Mouse (Mus musculus) olfactory bulb, adult 2 months (tissue): Measurements from ENCODE around the gene Fam126a. TPM values are rescaled to one million over a fixed set of nuclear protein-coding genes. Genes with fewer than 3 reads are reported as not detected.

ENCODE experiments used
- H3K27ac ChIP-seq: fragments of 200-500 bp; 2 replicates; pipeline ENCODE4 v1.5.1; 2012; ENCODE audit warnings: low read depth, low read length; ENCODE audit not compliant: insufficient read depth
- H3K4me1 ChIP-seq: fragments of 200-500 bp; 2 replicates; pipeline ENCODE4 v1.6.1; 2012; ENCODE audit warnings: low read length; ENCODE audit not compliant: control insufficient read depth, insufficient read depth
- H3K4me3 ChIP-seq: fragments of 200-500 bp; 2 replicates; pipeline ENCODE4 v1.5.1; 2012; ENCODE audit warnings: mild to moderate bottlenecking, low read depth, low read length, moderate library complexity; ENCODE audit not compliant: insufficient read depth
- CTCF ChIP-seq: fragments of 200-500 bp; IDR thresholded peaks from 2 replicates; pipeline ENCODE4 v1.5.1; 2012; ENCODE audit warnings: low read depth, mild to moderate bottlenecking, low read length, moderate library complexity; ENCODE audit not compliant: insufficient read depth
- POLR2A ChIP-seq: fragments of 200-500 bp; IDR thresholded peaks from 2 replicates; pipeline ENCODE4 v1.6.1; 2012; ENCODE audit warnings: mild to moderate bottlenecking, low read depth, low read length, moderate library complexity; ENCODE audit not compliant: insufficient read depth
- WGBS: fragments of 180-500 bp; shearing (Covaris S2); methylation state at CpG from one replicate; pipeline ENCODE4 v1.1.7; 2018; 5-methylcytosine and 5-hydroxymethylcytosine counted together
- polyA plus RNA-seq: library from polyadenylated mRNA; stranded (reverse); fragments of >200 nt; gene quantifications from 2 replicates; pipeline ENCODE4 v1.2.4, GENCODE M21; 2012; ENCODE audit warnings: low replicate concordance; ENCODE audit not compliant: missing spikeins, insufficient read depth, insufficient read length

Gene Fam126a
- polyA plus RNA-seq, 1 experiment: not detected

DNA sequence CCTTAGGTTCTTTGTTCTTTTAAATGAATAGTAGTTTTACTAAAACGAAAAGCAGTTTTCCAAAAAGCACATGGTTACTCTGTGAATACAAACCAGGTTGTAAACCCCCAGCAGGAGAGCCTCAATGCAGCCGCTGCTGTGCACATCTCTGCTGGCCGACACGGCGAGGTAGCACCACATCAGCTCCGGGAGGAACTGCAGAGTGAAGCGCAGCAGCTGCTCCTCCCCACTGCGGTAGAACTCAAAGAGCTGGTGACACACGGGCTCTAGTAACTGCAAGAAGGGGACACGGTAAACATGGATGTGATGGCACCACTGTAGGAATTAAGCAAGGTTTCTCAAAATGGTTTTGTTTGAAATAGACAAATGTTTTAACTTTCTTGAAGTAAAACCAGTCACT lies 42.7 kb downstream of the Fam126a start:
- TF ChIP-seq CTCF: no peak
- no peak for TF ChIP-seq POLR2A
- WGBS: 52% methylated on average over 10 of the region's 10 CpGs
- Histone ChIP-seq H3K27ac (no peak overlapping the region), H3K4me3 (no peak overlapping the region), H3K4me1 (no peaks in the 10 kb centered on the region)

DNA sequence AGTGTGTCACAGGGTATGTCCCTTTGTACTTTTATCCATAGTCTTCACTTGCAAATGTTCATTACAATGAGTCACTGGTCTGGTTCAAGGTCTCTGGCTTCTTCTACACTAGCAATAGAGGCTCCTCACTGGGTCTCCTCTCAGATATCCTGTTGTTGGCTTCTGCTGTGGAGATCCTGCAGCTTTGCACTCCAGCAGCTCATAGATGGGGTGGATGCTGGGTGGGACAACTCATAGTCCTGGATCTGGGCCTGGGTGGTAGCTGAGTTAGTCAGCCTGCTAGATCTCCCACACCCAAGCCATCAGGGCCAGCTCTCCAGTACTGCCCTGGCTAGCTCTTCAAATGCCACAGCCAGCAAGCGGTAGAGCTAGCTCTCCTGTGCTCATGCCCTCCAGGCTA lies 48.4 kb downstream of the Fam126a start:
- TF ChIP-seq CTCF (no peak), POLR2A (no peak)
- Histone ChIP-seq H3K4me1 (peaks cover 9% of the 10 kb centered on the region; the same call in 1 of the 2 replicates), H3K27ac (no peak overlapping the region), H3K4me3 (no peak overlapping the region)
- WGBS: 86% methylated on average over 1 of the region's 1 CpGs

DNA sequence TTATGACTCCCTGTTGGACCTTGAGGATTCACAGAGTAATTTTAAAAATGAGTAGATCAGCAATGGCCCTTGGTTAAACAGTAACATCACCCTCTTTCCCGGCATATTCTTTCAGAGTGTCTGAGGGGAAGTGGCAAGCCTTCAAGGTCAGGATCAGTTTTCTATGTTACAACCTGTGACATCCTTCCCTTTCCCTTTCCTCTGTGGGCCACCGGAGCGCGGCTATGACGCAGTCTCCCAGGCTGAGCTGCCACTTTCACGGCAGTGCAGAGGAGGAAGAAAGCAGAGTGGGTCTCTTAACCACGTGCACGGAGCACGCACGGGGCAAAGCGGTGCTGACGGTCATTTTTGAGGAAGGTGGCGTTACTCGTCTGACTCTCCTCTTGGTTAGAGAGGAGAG lies 52.0 kb downstream of the Fam126a start:
- Histone ChIP-seq H3K27ac (no peak overlapping the region), H3K4me3 (no peak overlapping the region), H3K4me1 (peaks cover 9% of the 10 kb centered on the region; the same call in 1 of the 2 replicates)
- 91% methylated on average over 14 of the region's 14 CpGs for WGBS
- no peak for TF ChIP-seq POLR2A
- no peak for TF ChIP-seq CTCF

DNA sequence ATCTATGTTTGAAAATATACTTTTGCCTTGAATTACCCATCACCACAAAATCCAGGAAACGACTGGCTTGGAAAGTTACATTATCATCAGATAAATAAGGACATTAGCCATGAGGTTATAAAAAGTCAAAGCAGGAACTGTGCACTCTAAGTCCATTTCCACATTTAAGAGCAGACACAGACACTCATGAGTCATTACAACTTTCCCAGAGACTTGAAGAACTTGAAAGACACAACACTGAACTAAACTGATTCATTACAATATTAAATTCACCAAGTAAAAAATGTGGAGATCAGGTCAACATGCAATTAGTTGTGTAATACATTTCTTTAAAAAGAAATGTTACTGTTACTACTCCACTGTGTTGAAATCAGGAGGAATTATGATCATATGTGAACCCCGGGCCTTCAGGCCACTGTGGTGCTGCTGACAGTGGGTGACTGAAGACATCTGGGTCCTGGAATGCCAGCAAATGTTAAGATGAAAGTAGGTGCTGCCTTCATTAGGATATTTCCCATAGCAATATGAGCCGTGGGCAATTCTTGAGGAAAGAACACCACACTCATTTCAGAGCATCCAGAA lies 55.4 kb downstream of the Fam126a start:
- H3K4me1 ChIP-seq: peaks cover 5% of the 10 kb centered on the region; the same call in 1 of the 2 replicates
- no peak for TF ChIP-seq POLR2A
- no peak for TF ChIP-seq CTCF
- 86% methylated on average over 3 of the region's 3 CpGs for WGBS
- H3K27ac ChIP-seq: no peak overlapping the region
- no peak overlapping the region for H3K4me3 ChIP-seq

DNA sequence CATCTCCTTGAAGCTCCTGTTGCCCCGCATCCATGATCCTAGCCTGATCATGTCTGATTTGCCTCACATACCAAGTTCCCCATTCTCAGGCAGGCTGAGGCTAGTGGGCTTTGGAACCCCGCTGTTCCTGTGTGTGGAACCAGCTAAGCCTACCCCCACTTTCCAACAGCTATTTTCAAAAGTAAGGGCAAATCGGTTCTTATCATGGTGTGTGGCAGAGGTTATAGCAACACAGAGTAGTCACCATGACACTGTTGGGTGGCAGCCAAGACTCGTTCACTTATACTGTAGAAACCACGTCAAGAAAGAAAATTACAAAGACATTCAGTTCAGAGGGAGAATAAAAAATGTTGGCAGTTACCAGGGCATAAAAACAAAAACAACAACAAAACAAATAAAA lies 62.8 kb downstream of the Fam126a start:
- no peak for TF ChIP-seq CTCF
- TF ChIP-seq POLR2A: no peak
- Histone ChIP-seq H3K27ac (no peak overlapping the region), H3K4me3 (no peak overlapping the region), H3K4me1 (peaks cover 7% of the 10 kb centered on the region; the same call in 1 of the 2 replicates)
- 52% methylated on average over 5 of the region's 5 CpGs for WGBS

DNA sequence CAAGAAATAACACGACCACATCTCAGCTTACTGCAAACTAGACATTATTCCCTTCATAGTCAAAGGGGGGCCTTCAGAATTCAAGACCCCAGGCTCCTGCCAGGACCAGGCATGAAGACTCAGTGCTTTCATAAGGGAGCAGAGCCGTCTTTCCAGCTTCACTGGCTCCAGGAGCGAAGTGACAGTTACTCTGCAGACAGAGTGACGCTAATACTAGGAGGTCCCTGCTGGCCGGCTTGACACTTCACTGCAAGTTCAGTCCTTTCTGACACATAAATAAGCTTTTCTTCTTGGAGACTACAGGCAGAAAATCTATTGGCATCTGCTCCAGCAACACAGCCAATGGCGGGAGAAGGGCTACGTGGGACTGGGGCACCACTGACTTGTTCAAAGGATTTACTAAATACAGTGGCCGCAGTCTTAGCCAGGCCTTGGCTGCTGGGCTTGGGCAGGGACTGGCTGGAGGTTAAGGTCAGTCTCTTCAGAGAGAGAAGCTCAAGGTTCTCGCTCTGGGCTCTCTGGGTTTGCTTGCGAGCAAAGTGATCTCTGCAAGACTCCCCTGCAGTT lies 65.8 kb downstream of the Fam126a start:
- no peak for TF ChIP-seq CTCF
- no peak for TF ChIP-seq POLR2A
- H3K27ac ChIP-seq: no peak overlapping the region; the same call in 1 of the 2 replicates
- H3K4me1 ChIP-seq: peaks cover 12% of the 10 kb centered on the region; the same call in 1 of the 2 replicates
- 61% methylated on average over 10 of the region's 10 CpGs for WGBS
- H3K4me3 ChIP-seq: no peak overlapping the region

DNA sequence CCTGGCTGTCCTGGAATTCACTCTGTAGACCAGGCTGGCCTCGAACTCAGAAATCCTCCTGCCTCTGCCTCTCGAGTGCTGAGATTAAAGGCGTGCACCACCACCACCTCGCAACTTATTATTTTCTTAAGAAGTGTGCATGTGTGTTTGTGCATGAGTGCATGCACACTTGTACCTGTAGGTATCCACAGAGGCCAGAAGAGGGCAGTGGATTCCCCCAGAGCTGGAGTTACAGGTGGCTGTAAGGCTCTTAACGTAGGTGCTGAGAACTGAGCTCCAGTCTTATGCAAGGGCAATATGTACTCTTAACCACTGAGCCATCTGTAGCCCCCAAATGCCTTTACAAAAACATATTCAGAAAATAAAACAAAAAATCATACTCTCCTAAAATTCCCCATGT lies 77.4 kb downstream of the Fam126a start:
- H3K4me3 ChIP-seq: no peak overlapping the region
- TF ChIP-seq CTCF (no peak), POLR2A (no peak)
- H3K4me1 ChIP-seq: no peaks in the 10 kb centered on the region
- 95% methylated on average over 5 of the region's 5 CpGs for WGBS
- no peak overlapping the region for H3K27ac ChIP-seq

DNA sequence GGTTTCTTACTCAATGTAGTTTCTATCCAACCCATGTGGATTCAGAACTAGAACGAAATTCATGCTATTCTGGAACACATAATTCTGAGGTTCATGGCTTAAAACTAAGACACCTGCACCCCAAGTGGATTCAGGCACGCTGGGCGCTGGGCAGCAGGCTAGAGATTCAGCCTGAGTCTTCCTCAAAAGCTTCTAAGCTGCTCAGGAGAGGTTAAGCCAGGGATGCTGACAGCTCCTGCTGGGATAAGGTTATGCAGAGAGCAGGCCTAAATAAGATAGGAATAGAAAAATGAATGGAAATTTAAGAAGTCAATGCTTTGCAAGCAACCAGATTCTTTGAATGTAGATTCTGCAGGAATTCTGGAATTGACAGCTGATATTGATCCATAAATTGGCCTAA lies 82.4 kb downstream of the Fam126a start:
- H3K4me1 ChIP-seq: no peaks in the 10 kb centered on the region
- TF ChIP-seq CTCF: no peak
- TF ChIP-seq POLR2A: no peak
- WGBS: 55% methylated on average over 3 of the region's 3 CpGs
- H3K4me3 ChIP-seq: no peak overlapping the region
- no peak overlapping the region for H3K27ac ChIP-seq

DNA sequence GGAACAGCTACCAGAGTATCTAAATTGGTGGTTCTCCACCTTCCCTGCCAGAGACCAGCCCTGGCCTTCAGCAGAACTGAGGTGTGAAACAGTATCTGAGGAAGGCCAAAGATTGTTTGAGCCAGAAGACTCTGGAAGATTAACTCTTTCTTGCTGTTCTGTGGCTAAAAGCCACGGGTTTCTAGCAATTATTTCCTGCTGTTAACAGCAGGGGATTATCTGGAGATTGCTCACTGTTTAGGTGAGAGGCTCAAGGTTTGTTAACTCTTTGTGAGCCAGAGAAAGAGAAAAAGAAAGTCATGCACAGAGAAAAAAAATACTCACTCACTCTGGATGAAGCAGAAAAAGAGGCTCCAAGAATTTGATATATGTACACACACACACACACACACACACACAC lies 85.4 kb downstream of the Fam126a start:
- Histone ChIP-seq H3K27ac (no peak overlapping the region), H3K4me1 (no peaks in the 10 kb centered on the region), H3K4me3 (no peak overlapping the region)
- WGBS: 32% methylated on average over 1 of the region's 1 CpGs
- TF ChIP-seq POLR2A (no peak), CTCF (no peak)
